Mouse (Mus musculus): Measurements from ENCODE around the gene Tnfrsf23. TPM values are rescaled to one million over a fixed set of nuclear protein-coding genes. Genes with fewer than 3 reads are reported as not detected.

Tnfrsf23 gene
- 4.0 and 4.9 TPM in 2 replicates for polyA plus RNA-seq (2015; fragmentation: Nextera tagmentation; extraction: Ambion mirVana)

DNA sequence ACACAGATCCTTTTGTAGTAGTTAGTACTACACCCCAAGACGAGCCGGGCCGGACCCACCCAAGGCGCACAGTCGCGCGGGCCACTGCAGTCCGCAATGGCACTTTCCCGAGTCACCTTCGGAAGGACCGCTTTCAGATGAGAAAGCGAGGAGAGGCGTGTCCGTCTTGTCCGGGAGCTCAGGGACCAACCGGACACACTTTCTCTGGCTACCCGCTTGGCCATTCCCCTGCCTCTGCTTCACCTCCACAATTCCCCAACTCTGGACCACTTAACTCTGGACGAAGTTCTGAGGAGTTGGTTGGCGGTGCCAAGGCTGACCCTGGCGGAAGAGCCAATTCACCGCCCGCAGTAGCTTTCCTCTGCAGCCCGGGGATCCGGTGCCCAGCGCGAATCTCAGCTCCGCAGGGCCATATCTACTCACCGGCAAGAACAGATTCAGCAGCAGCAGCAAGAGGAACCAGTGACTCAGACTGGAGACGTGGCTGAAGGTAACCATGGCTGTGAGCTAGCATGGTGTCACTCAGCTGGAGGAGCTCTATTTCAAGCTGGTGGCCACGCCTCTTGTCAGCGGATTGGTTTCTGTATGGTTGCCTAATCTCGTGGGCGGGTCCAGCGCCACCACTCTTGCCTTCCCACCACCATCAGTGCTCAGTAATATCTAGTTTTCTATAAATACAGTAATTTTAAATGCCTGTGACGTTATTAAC lies at the start of gene Tnfrsf23:
Tnfrsf23 (minus strand) TSS at position 514 of the 709 bp plus-strand sequence.
- H3K27me3 ChIP-seq, result no peaks in the 10 kb centered on the region

DNA sequence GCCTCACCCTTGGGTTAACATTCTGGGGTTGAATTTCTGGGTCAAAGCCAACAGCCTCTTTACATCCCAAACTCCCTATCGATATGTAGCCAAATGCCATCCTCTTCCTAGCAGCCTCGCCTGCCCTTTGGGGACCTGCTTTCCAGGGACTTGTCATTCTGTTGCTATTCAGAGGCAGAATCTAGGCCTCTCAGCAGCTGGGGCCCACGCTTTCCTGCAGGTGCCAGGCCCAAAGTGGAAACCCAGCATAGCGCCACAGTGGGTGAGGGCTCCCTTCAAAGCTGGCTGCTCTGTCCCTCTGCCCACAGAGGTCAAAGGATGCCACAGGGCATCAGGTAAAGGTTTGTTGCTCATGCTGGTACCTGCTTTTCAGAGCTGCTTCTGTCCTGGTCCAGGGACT lies 48.1 kb upstream of the Tnfrsf23 start:
- H3K4me2 ChIP-seq (replicated peaks), result no peak overlapping the region
- H3K36me3 ChIP-seq, result peaks cover 16% of the 10 kb centered on the region; the same call in 1 of the 2 replicates
- H3K9me3 ChIP-seq (replicated peaks), result no peaks in the 10 kb centered on the region
- H3K27me3 ChIP-seq, result no peaks in the 10 kb centered on the region
- peaks cover 27% of the 10 kb centered on the region for H3K4me1 ChIP-seq
- 83% methylated on average over 4 of the region's 4 CpGs for WGBS
- no peak overlapping the region for H3K4me3 ChIP-seq (replicated peaks)
- no peak overlapping the region for H3K27ac ChIP-seq (replicated peaks)
- no peak for ATAC-seq (ENCODE audit: insufficient number of reproducible peaks, low FRiP score, low TSS enrichment, low read depth)
- H3K9ac ChIP-seq, result no peak overlapping the region

More for the DNA sequence above, at the start of gene Tnfrsf23:
- Histone ChIP-seq H3K36me3 (peaks cover 30% of the 10 kb centered on the region), H3K9ac (peak within 1 kb of the TSS; percentile 12; the same call in 1 of the 2 replicates), H3K27ac (replicated peaks) (no peak within 1 kb of the TSS), H3K4me1 (0 out of 2 replicates have a peak, but pooled peaks cover 4% of the 10 kb centered on the region), H3K4me3 (replicated peaks) (peak within 1 kb of the TSS; percentile 47), H3K4me2 (replicated peaks) (peak within 1 kb of the TSS; percentile 89), H3K9me3 (replicated peaks) (no peaks in the 10 kb centered on the region)
- WGBS, result 4% methylated on average over 35 of the region's 35 CpGs
- ATAC-seq (ENCODE audit: insufficient number of reproducible peaks, low FRiP score, low TSS enrichment, low read depth), result peak; percentile 87

DNA sequence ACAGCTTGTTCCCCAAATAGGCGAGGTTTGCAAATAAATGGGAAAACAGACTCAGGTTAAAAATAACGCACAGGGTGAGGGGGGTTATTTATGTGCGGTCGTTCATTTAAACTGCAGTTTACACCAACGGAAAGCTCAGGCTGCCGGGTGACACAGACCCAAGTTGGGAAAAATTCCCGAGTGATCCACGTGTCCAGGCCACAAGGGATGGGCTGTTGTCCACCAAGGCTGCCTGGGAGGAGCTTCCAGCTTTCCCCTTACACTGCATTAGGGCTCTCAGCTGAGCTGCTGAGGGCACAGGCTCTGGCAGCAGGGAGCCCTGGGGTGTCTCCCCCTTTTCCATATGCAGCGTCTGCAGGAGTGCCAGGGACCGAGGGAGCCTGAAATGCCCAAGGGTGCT lies 44.2 kb upstream of the Tnfrsf23 start:
- Histone ChIP-seq H3K27me3 (no peaks in the 10 kb centered on the region), H3K4me3 (replicated peaks) (no peak overlapping the region), H3K36me3 (peaks cover 14% of the 10 kb centered on the region; the same call in 1 of the 2 replicates), H3K4me2 (replicated peaks) (no peak overlapping the region), H3K4me1 (peaks cover 11% of the 10 kb centered on the region), H3K9me3 (replicated peaks) (no peaks in the 10 kb centered on the region), H3K9ac (no peak overlapping the region), H3K27ac (replicated peaks) (no peak overlapping the region)
- WGBS, result 80% methylated on average over 10 of the region's 10 CpGs
- no peak; the same call in 1 of the 2 replicates for ATAC-seq (ENCODE audit: insufficient number of reproducible peaks, low FRiP score, low TSS enrichment, low read depth)

DNA sequence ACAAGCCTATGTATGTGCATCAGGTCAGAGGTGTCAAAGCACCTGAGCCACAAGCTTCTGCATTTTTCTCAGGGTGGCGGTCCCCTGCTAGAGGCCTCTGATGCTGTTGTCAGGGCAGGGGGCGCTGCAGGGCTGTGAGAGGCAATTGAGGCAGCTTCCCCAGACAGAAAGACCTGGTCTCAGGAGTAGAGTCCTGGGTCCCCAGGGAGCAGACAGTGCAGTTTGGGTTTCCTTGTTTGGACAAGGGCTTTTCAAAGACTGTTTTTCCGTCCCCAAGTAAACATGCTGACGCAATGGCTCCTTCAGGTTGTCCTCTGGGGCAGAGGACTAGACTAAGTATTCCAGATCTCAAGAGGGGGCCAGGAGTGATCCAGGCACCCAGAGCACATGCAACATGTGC lies 40.7 kb upstream of the Tnfrsf23 start:
- no peaks in the 10 kb centered on the region for H3K9me3 ChIP-seq (replicated peaks)
- no peaks in the 10 kb centered on the region for H3K27me3 ChIP-seq
- WGBS, result 78% methylated on average over 4 of the region's 4 CpGs
- H3K4me2 ChIP-seq (replicated peaks), result no peak overlapping the region
- H3K36me3 ChIP-seq, result no peaks in the 10 kb centered on the region
- no peak overlapping the region for H3K4me3 ChIP-seq (replicated peaks)
- peaks cover 19% of the 10 kb centered on the region for H3K4me1 ChIP-seq
- no peak overlapping the region for H3K27ac ChIP-seq (replicated peaks)
- no peak overlapping the region for H3K9ac ChIP-seq
- no peak for ATAC-seq (ENCODE audit: insufficient number of reproducible peaks, low FRiP score, low TSS enrichment, low read depth)

DNA sequence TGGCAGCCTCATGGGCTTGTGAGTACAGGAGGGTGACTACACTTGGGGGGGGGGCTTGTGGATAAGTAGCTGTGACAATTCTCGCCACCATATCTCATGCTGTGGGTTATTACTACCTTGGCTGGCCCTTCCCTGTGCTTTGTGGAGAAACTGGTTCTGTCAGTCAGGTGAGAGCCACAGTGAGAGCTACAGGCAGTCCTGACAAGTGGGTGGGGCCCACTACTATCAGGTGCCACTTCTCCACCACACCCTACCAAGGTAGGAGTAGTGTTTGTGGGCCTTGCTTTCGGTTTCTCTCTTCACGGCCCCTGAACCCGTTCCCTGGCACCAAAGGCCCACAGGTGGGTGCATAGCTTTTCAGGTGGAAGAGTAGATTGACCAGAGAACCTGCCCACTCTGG lies 38.2 kb upstream of the Tnfrsf23 start:
- peak overlapping the region; percentile 34 for H3K4me2 ChIP-seq (replicated peaks)

DNA sequence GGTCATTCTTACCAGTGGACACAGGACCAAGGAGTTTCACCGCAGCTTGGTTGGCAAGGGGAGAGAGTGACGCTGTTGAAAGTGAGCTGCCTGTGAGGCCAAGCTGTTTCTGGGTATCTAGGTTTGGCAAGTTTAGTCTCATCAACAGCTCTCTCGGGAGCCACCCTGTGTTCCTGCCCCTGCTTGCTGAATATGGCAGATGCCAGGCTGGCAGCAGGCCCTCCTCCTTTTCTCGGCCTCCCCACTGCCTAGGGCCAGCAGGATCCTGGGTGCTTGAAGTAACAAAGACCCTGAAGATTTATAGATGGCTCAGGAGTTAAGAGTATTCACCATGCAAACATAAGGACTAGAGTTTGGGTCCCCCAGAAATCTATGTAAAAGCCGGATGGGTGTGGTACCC lies 37.0 kb upstream of the Tnfrsf23 start:
- 70% methylated on average over 5 of the region's 5 CpGs for WGBS
- Histone ChIP-seq H3K4me2 (replicated peaks) (no peak overlapping the region), H3K27me3 (no peaks in the 10 kb centered on the region), H3K27ac (replicated peaks) (peak overlapping the region; percentile 82), H3K4me1 (peaks cover 10% of the 10 kb centered on the region; the same call in 1 of the 2 replicates), H3K9me3 (replicated peaks) (no peaks in the 10 kb centered on the region), H3K4me3 (replicated peaks) (no peak overlapping the region), H3K36me3 (0 out of 2 replicates have a peak, but pooled peaks cover 7% of the 10 kb centered on the region), H3K9ac (no peak overlapping the region)
- ATAC-seq (ENCODE audit: insufficient number of reproducible peaks, low FRiP score, low TSS enrichment, low read depth), result no peak

More for the DNA sequence above, 38.2 kb upstream of the Tnfrsf23 start:
- peak; percentile 44; the same call in 1 of the 2 replicates for ATAC-seq (ENCODE audit: insufficient number of reproducible peaks, low FRiP score, low TSS enrichment, low read depth)
- H3K9me3 ChIP-seq (replicated peaks), result no peaks in the 10 kb centered on the region
- peak overlapping the region; percentile 82 for H3K27ac ChIP-seq (replicated peaks)
- WGBS, result 69% methylated on average over 4 of the region's 4 CpGs
- 0 out of 2 replicates have a peak, but pooled peaks cover 7% of the 10 kb centered on the region for H3K36me3 ChIP-seq
- H3K27me3 ChIP-seq, result no peaks in the 10 kb centered on the region
- H3K4me1 ChIP-seq, result peaks cover 10% of the 10 kb centered on the region; the same call in 1 of the 2 replicates
- H3K9ac ChIP-seq, result no peak overlapping the region
- H3K4me3 ChIP-seq (replicated peaks), result no peak overlapping the region

DNA sequence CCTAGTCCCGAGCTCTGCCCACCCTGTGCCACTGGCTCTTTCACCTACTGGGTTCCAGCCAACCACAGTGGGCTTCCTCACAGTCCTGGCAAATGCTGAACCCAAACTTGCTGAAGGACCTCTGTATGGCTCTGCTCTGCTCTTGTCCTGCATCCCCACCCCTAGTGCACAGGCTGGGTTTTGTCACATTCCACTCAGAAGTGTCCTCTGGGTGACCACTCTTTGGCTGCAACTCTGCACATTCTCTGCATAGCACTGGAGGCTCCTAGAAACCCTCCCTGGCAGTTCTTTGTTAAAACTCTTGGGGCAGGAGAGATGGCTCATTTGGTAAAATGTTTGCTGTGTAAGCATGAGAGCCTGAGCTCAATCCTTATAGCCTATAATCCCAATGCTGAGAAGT lies 32.1 kb upstream of the Tnfrsf23 start:
- no peak overlapping the region for H3K27ac ChIP-seq (replicated peaks)
- H3K4me3 ChIP-seq (replicated peaks), result no peak overlapping the region
- no peaks in the 10 kb centered on the region for H3K9me3 ChIP-seq (replicated peaks)
- 74% methylated on average over 1 of the region's 1 CpGs for WGBS
- H3K9ac ChIP-seq, result no peak overlapping the region
- peaks cover 34% of the 10 kb centered on the region for H3K36me3 ChIP-seq
- no peak overlapping the region for H3K4me2 ChIP-seq (replicated peaks)
- ATAC-seq (ENCODE audit: insufficient number of reproducible peaks, low FRiP score, low TSS enrichment, low read depth), result no peak
- H3K27me3 ChIP-seq, result no peaks in the 10 kb centered on the region
- H3K4me1 ChIP-seq, result no peaks in the 10 kb centered on the region

DNA sequence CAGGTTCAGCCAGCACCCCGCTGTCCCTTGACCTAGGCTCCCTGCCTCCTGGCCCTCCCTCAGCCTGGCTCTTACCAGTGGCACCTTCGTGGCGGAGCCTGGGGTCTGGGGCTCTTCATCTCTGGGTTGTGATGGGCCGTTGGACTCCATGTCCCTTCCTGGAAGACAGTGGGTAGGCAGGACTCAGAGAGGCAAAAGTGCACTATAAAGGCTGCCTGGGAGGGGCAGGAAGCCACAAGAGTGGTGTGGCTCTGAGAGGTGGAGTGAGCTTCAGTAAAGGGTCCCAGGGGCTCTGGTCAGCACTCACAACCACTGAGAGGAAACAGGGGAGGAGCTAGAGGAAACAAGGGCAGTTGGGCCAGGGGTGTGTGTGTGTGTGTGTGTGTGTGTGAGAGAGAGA lies 27.7 kb upstream of the Tnfrsf23 start:
- H3K27me3 ChIP-seq, result no peaks in the 10 kb centered on the region
- H3K27ac ChIP-seq (replicated peaks), result no peak overlapping the region
- H3K4me1 ChIP-seq, result no peaks in the 10 kb centered on the region
- no peaks in the 10 kb centered on the region for H3K9me3 ChIP-seq (replicated peaks)
- H3K36me3 ChIP-seq, result peaks cover 62% of the 10 kb centered on the region
- H3K4me3 ChIP-seq (replicated peaks), result no peak overlapping the region
- H3K9ac ChIP-seq, result no peak overlapping the region
- no peak for ATAC-seq (ENCODE audit: insufficient number of reproducible peaks, low FRiP score, low TSS enrichment, low read depth)
- 86% methylated on average over 4 of the region's 4 CpGs for WGBS
- H3K4me2 ChIP-seq (replicated peaks), result no peak overlapping the region

DNA sequence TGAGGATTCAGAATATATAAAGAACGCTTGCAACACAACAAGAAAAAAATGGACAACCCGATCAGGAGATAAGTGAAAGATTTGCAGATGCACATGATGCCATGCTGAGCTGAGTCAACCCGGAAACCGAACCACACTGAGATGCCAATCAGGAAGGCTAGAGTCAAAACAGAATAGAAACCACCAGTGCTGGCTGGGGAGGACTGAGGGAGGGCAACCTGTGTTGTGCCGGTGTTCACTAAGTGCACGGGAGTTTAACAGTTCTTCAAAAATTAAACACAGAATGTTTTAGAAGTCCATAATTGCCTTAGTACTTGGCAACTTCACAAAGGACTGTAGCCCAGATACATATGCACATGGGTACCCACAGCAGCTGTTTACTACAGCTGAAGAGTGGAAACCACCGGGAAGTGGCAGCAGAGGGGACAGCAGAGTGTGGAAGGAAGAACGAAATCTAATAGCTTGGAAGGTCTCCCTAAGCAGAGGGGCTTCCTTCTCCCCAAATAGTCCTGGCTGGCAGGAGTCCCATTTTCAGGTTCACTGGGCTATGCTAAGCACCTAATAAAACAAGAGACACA lies 27.2 kb upstream of the Tnfrsf23 start:
- Histone ChIP-seq H3K27ac (replicated peaks) (no peak overlapping the region), H3K36me3 (peaks cover 68% of the 10 kb centered on the region), H3K4me2 (replicated peaks) (no peak overlapping the region), H3K27me3 (no peaks in the 10 kb centered on the region), H3K9ac (no peak overlapping the region), H3K4me3 (replicated peaks) (no peak overlapping the region), H3K9me3 (replicated peaks) (no peaks in the 10 kb centered on the region), H3K4me1 (no peaks in the 10 kb centered on the region)
- no peak for ATAC-seq (ENCODE audit: insufficient number of reproducible peaks, low FRiP score, low TSS enrichment, low read depth)
- 70% methylated on average over 8 of the region's 8 CpGs for WGBS

DNA sequence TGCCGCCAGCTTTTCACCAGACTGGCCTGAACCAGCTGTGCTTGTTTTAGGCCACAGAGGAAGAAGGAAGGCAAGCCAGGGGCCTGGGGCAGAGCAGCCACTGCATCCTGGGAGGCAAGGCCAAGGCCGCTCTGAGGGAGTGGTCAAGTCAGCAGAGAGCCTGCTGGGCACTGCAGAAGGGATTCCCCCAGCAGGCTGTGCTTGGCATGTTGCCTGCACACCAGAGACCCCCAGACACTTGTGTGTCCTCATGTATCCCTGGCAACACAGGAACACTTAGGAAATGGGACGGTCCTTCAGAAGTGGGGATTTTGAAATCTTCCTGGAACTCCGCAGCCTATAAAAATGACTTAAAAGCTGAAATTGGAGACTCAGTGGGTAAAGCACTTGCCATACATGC lies 26.4 kb upstream of the Tnfrsf23 start:
- peak; percentile 40; the same call in 1 of the 2 replicates for ATAC-seq (ENCODE audit: insufficient number of reproducible peaks, low FRiP score, low TSS enrichment, low read depth)
- Histone ChIP-seq H3K27ac (replicated peaks) (no peak overlapping the region), H3K4me1 (no peaks in the 10 kb centered on the region), H3K36me3 (peaks cover 72% of the 10 kb centered on the region), H3K27me3 (no peaks in the 10 kb centered on the region), H3K9ac (no peak overlapping the region), H3K4me2 (replicated peaks) (no peak overlapping the region), H3K9me3 (replicated peaks) (no peaks in the 10 kb centered on the region), H3K4me3 (replicated peaks) (no peak overlapping the region)
- 54% methylated on average over 4 of the region's 4 CpGs for WGBS

DNA sequence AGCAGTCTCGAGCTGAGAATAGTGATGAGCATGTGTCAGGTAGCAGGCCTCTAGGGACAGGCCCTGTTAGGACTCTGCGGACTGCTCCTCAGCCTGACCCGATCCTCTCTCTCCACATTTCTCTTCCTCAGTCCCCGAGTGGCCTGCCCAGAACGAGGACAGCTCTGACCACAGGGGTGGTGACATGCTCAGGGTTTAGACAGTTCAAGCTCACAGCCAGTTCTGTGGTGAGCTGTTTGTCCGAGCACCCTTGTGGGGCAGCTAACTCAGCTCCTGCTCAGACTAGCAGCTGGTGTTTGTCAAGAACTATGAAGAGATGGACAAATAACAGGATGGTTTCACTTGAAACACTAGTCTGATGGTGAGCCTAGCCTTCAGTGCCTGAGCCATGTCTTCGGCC lies 25.7 kb upstream of the Tnfrsf23 start:
- no peak for ATAC-seq (ENCODE audit: insufficient number of reproducible peaks, low FRiP score, low TSS enrichment, low read depth)
- no peaks in the 10 kb centered on the region for H3K27me3 ChIP-seq
- H3K36me3 ChIP-seq, result peaks cover 72% of the 10 kb centered on the region
- WGBS, result 70% methylated on average over 7 of the region's 7 CpGs
- H3K9me3 ChIP-seq (replicated peaks), result no peaks in the 10 kb centered on the region
- no peaks in the 10 kb centered on the region for H3K4me1 ChIP-seq
- H3K4me3 ChIP-seq (replicated peaks), result no peak overlapping the region
- no peak overlapping the region for H3K9ac ChIP-seq
- no peak overlapping the region for H3K4me2 ChIP-seq (replicated peaks)
- no peak overlapping the region for H3K27ac ChIP-seq (replicated peaks)
